Mouse (Mus musculus): ENCODE measurements around the gene Cenpf. TPM values are rescaled to one million over a fixed set of nuclear protein-coding genes. Genes with fewer than 3 reads are reported as not detected.

Cenpf gene
- polyA plus RNA-seq, 1 experiment from 2014 or later = 72.6 TPM

DNA sequence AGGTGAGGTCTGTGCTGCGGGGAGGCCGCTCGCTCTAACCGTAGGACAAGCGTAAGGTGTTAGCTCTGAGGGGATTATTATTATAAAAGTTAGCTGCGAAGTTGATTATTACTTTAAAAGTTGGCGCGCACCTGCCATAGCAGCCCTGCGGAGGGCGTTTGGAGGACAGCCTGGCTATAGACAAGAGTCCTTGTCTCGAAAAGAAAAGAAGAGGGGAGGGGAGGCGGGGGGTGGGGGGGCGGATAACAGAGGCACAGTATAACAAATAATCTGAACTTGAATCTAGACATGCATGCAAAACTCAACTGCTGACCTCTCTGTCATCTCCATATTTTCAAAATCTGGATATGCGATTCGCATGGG lies 483 bp upstream of the Cenpf start:
- no peaks in the 10 kb centered on the region for H3K27me3 ChIP-seq (ENCODE audit: control insufficient read depth, insufficient read depth, low read length)
- peaks cover 13% of the 10 kb centered on the region; the same call in 1 of the 2 replicates for H3K36me3 ChIP-seq (ENCODE audit: control insufficient read depth, insufficient read depth, low read length)
- H3K4me1 ChIP-seq (ENCODE audit: control insufficient read depth, insufficient read depth, low read length) = peaks cover 13% of the 10 kb centered on the region; the same call in 1 of the 2 replicates
- ATAC-seq (replicated peaks; ENCODE audit: insufficient number of reproducible peaks, low FRiP score, low TSS enrichment) = no peak
- H3K4me3 ChIP-seq (ENCODE audit: low read depth, low read length) = peak overlapping the region; percentile 89
- H3K4me2 ChIP-seq = peak overlapping the region; percentile 72
- H3K9me3 ChIP-seq (replicated peaks; ENCODE audit: control insufficient read depth, low read length) = no peaks in the 10 kb centered on the region
- H3K9ac ChIP-seq (ENCODE audit: low read depth, low read length) = peak overlapping the region; percentile 95
- WGBS (ENCODE audit: insufficient replicate concordance) = 1% methylated on average over 15 of the region's 15 CpGs
- peak overlapping the region; percentile 50; the same call in 1 of the 2 replicates for H3K27ac ChIP-seq (ENCODE audit: low read depth, low read length)

DNA sequence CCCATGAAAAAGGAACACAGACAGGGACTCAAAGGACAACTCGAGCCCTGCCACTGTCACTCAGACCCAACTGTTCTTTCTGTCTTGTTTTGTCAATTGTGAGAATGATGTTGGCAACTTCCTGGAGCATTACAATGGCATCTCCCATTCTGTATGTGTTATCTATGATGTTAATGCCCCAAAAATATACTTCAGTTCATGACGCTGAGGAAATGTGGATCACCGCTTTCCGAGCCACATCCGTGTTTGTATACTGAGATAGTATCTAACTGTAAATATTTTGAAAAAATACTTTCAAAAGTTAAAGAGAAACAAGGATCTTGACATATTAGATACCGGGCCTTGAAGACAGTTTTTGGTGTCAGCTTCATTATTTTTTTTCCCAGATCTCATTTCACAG lies 1.9 kb downstream of the Cenpf start:
- no peak overlapping the region; the same call in 1 of the 2 replicates for H3K9ac ChIP-seq (ENCODE audit: low read depth, low read length)

GRCm38 (mm10) chr1:189684786-189685415 lies 3.0 kb downstream of the Cenpf start:
- no peak overlapping the region for H3K27ac ChIP-seq (ENCODE audit: low read depth, low read length)
- no peak overlapping the region for H3K4me2 ChIP-seq
- peaks cover 13% of the 10 kb centered on the region; the same call in 1 of the 2 replicates for H3K4me1 ChIP-seq (ENCODE audit: control insufficient read depth, insufficient read depth, low read length)
- no peaks in the 10 kb centered on the region for H3K27me3 ChIP-seq (ENCODE audit: control insufficient read depth, insufficient read depth, low read length)
- peaks cover 26% of the 10 kb centered on the region for H3K36me3 ChIP-seq (ENCODE audit: control insufficient read depth, insufficient read depth, low read length)
- H3K9me3 ChIP-seq (replicated peaks; ENCODE audit: control insufficient read depth, low read length) = no peaks in the 10 kb centered on the region
- no peak overlapping the region for H3K9ac ChIP-seq (ENCODE audit: low read depth, low read length)
- H3K4me3 ChIP-seq (ENCODE audit: low read depth, low read length) = no peak overlapping the region
- ATAC-seq (replicated peaks; ENCODE audit: insufficient number of reproducible peaks, low FRiP score, low TSS enrichment) = no peak
- 93% methylated on average over 9 of the region's 9 CpGs for WGBS (ENCODE audit: insufficient replicate concordance)

More for the DNA sequence above, 1.9 kb downstream of the Cenpf start:
- H3K27me3 ChIP-seq (ENCODE audit: control insufficient read depth, insufficient read depth, low read length) = no peaks in the 10 kb centered on the region
- H3K4me3 ChIP-seq (ENCODE audit: low read depth, low read length) = peak overlapping the region; percentile 21; the same call in 1 of the 2 replicates
- H3K9me3 ChIP-seq (replicated peaks; ENCODE audit: control insufficient read depth, low read length) = no peaks in the 10 kb centered on the region
- H3K36me3 ChIP-seq (ENCODE audit: control insufficient read depth, insufficient read depth, low read length) = peaks cover 19% of the 10 kb centered on the region
- no peak overlapping the region for H3K27ac ChIP-seq (ENCODE audit: low read depth, low read length)
- H3K4me2 ChIP-seq = peak overlapping the region; percentile 93
- WGBS (ENCODE audit: insufficient replicate concordance) = 73% methylated on average over 6 of the region's 6 CpGs
- peaks cover 13% of the 10 kb centered on the region; the same call in 1 of the 2 replicates for H3K4me1 ChIP-seq (ENCODE audit: control insufficient read depth, insufficient read depth, low read length)
- no peak for ATAC-seq (replicated peaks; ENCODE audit: insufficient number of reproducible peaks, low FRiP score, low TSS enrichment)

GRCm38 (mm10) chr1:189679555-189679954 lies 8.3 kb downstream of the Cenpf start:
- H3K9ac ChIP-seq (ENCODE audit: low read depth, low read length) = no peak overlapping the region
- no peaks in the 10 kb centered on the region for H3K27me3 ChIP-seq (ENCODE audit: control insufficient read depth, insufficient read depth, low read length)
- 91% methylated on average over 3 of the region's 3 CpGs for WGBS (ENCODE audit: insufficient replicate concordance)
- H3K9me3 ChIP-seq (replicated peaks; ENCODE audit: control insufficient read depth, low read length) = no peaks in the 10 kb centered on the region
- H3K36me3 ChIP-seq (ENCODE audit: control insufficient read depth, insufficient read depth, low read length) = peaks cover 41% of the 10 kb centered on the region
- no peak overlapping the region for H3K4me2 ChIP-seq
- no peak for ATAC-seq (replicated peaks; ENCODE audit: insufficient number of reproducible peaks, low FRiP score, low TSS enrichment)
- no peak overlapping the region for H3K4me3 ChIP-seq (ENCODE audit: low read depth, low read length)
- no peaks in the 10 kb centered on the region for H3K4me1 ChIP-seq (ENCODE audit: control insufficient read depth, insufficient read depth, low read length)
- no peak overlapping the region for H3K27ac ChIP-seq (ENCODE audit: low read depth, low read length)

DNA sequence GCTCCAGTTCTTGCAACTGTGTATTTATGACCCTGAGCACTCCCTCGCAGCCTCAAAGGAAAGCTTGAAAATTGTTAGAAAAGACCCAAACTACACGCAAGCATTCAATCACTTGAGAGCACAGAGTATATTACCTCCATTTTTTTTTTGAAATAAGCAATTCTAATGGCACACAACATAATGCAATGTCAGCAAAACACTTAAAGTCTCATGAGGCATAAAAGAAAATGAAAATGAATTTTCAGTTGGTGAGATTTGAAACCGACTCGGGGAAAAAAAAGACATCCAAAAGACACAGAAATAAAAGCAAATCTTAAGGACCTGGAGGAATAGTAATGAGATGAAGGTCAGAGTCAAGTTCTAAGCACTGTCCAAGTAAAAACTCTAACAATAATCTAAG lies 11.9 kb downstream of the Cenpf start:
- Histone ChIP-seq H3K27ac (ENCODE audit: low read depth, low read length) (no peak overlapping the region), H3K27me3 (ENCODE audit: control insufficient read depth, insufficient read depth, low read length) (no peaks in the 10 kb centered on the region), H3K9ac (ENCODE audit: low read depth, low read length) (no peak overlapping the region), H3K4me1 (ENCODE audit: control insufficient read depth, insufficient read depth, low read length) (no peaks in the 10 kb centered on the region), H3K4me3 (ENCODE audit: low read depth, low read length) (no peak overlapping the region), H3K36me3 (ENCODE audit: control insufficient read depth, insufficient read depth, low read length) (peaks cover 28% of the 10 kb centered on the region), H3K9me3 (replicated peaks; ENCODE audit: control insufficient read depth, low read length) (no peaks in the 10 kb centered on the region), H3K4me2 (no peak overlapping the region)
- 92% methylated on average over 4 of the region's 4 CpGs for WGBS (ENCODE audit: insufficient replicate concordance)
- ATAC-seq (replicated peaks; ENCODE audit: insufficient number of reproducible peaks, low FRiP score, low TSS enrichment) = no peak

- no peak for ATAC-seq (replicated peaks; ENCODE audit: insufficient number of reproducible peaks, low FRiP score, low TSS enrichment)
- Histone ChIP-seq H3K4me2 (no peak overlapping the region), H3K9ac (ENCODE audit: low read depth, low read length) (no peak overlapping the region), H3K36me3 (ENCODE audit: control insufficient read depth, insufficient read depth, low read length) (peaks cover 26% of the 10 kb centered on the region), H3K9me3 (replicated peaks; ENCODE audit: control insufficient read depth, low read length) (no peaks in the 10 kb centered on the region), H3K4me3 (ENCODE audit: low read depth, low read length) (no peak overlapping the region), H3K4me1 (ENCODE audit: control insufficient read depth, insufficient read depth, low read length) (no peaks in the 10 kb centered on the region), H3K27ac (ENCODE audit: low read depth, low read length) (no peak overlapping the region), H3K27me3 (ENCODE audit: control insufficient read depth, insufficient read depth, low read length) (no peaks in the 10 kb centered on the region)
- WGBS (ENCODE audit: insufficient replicate concordance) = 92% methylated on average over 1 of the region's 1 CpGs
These were observed 12.5 kb downstream of the Cenpf start for GRCm38 (mm10) chr1:189675421-189675820.

DNA sequence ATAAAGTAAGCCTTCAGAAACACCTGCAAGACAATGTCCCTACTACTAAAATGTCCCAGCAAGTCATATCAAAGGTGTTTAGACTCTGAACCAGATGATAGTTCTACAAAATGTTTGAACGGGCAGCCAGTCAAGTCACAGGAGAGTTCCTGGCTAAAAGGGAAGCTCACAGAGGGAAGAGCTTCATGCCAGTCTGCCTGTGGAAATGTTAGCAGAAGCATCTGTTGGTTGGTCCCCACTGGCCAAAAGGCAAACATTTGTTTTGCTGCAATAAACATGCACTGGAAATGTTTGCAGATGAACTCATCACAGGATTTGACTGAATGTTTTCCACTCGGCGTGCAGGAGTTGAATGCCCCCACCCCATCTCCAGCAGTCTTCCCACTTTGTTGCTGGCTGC lies 21.9 kb downstream of the Cenpf start:
- Histone ChIP-seq H3K4me3 (ENCODE audit: low read depth, low read length) (no peak overlapping the region), H3K27me3 (ENCODE audit: control insufficient read depth, insufficient read depth, low read length) (no peaks in the 10 kb centered on the region), H3K9ac (ENCODE audit: low read depth, low read length) (no peak overlapping the region), H3K27ac (ENCODE audit: low read depth, low read length) (no peak overlapping the region), H3K4me1 (ENCODE audit: control insufficient read depth, insufficient read depth, low read length) (no peaks in the 10 kb centered on the region), H3K4me2 (no peak overlapping the region), H3K9me3 (replicated peaks; ENCODE audit: control insufficient read depth, low read length) (no peaks in the 10 kb centered on the region), H3K36me3 (ENCODE audit: control insufficient read depth, insufficient read depth, low read length) (peaks cover 5% of the 10 kb centered on the region; the same call in 1 of the 2 replicates)
- ATAC-seq (replicated peaks; ENCODE audit: insufficient number of reproducible peaks, low FRiP score, low TSS enrichment) = no peak
- WGBS (ENCODE audit: insufficient replicate concordance) = 89% methylated on average over 3 of the region's 3 CpGs

DNA sequence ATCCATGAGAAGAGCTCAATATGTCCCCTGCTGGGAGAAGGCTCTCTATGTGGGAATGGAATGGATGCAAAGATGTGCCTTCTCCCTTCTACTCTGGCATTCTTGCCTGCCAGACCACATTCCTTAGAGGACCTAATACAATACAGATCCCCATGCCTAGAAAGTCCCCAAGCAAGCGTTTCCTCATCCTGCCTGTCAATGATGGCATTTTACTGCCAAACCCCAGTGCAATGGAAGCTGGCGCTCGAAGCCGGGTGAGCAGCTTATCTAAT lies 23.1 kb downstream of the Cenpf start:
- Histone ChIP-seq H3K36me3 (ENCODE audit: control insufficient read depth, insufficient read depth, low read length) (peaks cover 5% of the 10 kb centered on the region; the same call in 1 of the 2 replicates), H3K4me2 (no peak overlapping the region), H3K9ac (ENCODE audit: low read depth, low read length) (no peak overlapping the region), H3K27ac (ENCODE audit: low read depth, low read length) (no peak overlapping the region), H3K4me3 (ENCODE audit: low read depth, low read length) (no peak overlapping the region), H3K9me3 (replicated peaks; ENCODE audit: control insufficient read depth, low read length) (no peaks in the 10 kb centered on the region), H3K27me3 (ENCODE audit: control insufficient read depth, insufficient read depth, low read length) (no peaks in the 10 kb centered on the region), H3K4me1 (ENCODE audit: control insufficient read depth, insufficient read depth, low read length) (no peaks in the 10 kb centered on the region)
- no peak for ATAC-seq (replicated peaks; ENCODE audit: insufficient number of reproducible peaks, low FRiP score, low TSS enrichment)
- 77% methylated on average over 4 of the region's 4 CpGs for WGBS (ENCODE audit: insufficient replicate concordance)

All from heart, embryonic 11.5 days (tissue).